Mouse (Mus musculus) limb, embryonic 15.5 days (tissue): Measurements from ENCODE around the gene Rmnd5a. TPM values are rescaled to one million over a fixed set of nuclear protein-coding genes. Genes with fewer than 3 reads are reported as not detected.
"Not testable (repeated sequence)": the region's sequence is repeated elsewhere in the genome, so short reads cannot be mapped to it uniquely, and the experiment has no call there.

Source experiments
- ATAC-seq: fragments of 200-750 bp; cut with Nextera tagmentation; 2 replicates; pipeline ENCODE4 v1.8.0; 2017; ENCODE audit warnings: low read depth, moderate TSS enrichment; ENCODE audit not compliant: insufficient number of reproducible peaks, low FRiP score, low TSS enrichment
- H3K27ac ChIP-seq: fragments of 300-500 bp; sonication (generic); 2 replicates; pipeline ENCODE4 v1.5.1; 2015; ENCODE audit warnings: moderate library complexity, mild to moderate bottlenecking, inconsistent platforms
- H3K27me3 ChIP-seq: fragments of 300-500 bp; sonication (generic); 2 replicates; pipeline ENCODE4 v1.6.1; 2015; ENCODE audit warnings: inconsistent platforms
- H3K36me3 ChIP-seq: fragments of 300-500 bp; sonication (generic); 2 replicates; pipeline ENCODE4 v1.6.1; 2015; ENCODE audit warnings: inconsistent platforms
- H3K4me1 ChIP-seq: fragments of 300-500 bp; sonication (generic); 2 replicates; pipeline ENCODE4 v1.6.1; 2015; ENCODE audit warnings: inconsistent platforms
- H3K4me2 ChIP-seq: fragments of 300-500 bp; sonication (generic); 2 replicates; pipeline ENCODE4 v1.6.1; 2015; ENCODE audit warnings: mild to moderate bottlenecking, inconsistent platforms
- H3K4me3 ChIP-seq: fragments of 300-500 bp; sonication (generic); 2 replicates; pipeline ENCODE4 v1.5.1; 2015; ENCODE audit warnings: mild to moderate bottlenecking, inconsistent platforms
- H3K9ac ChIP-seq: fragments of 300-500 bp; sonication (generic); 2 replicates; pipeline ENCODE4 v1.6.1; 2015; ENCODE audit warnings: inconsistent platforms
- H3K9me3 ChIP-seq: fragments of 300-500 bp; sonication (generic); 2 replicates; pipeline ENCODE4 v1.6.1; 2016; ENCODE audit warnings: inconsistent platforms
- WGBS: fragments of 180-500 bp; shearing (Covaris S2); methylation state at CpG from one replicate; pipeline ENCODE4 v1.1.7; 2015; 5-methylcytosine and 5-hydroxymethylcytosine counted together
- polyA plus RNA-seq: library from polyadenylated mRNA; unstranded; fragments of >200 nt; fragmentation: Nextera tagmentation; extraction: Ambion mirVana; gene quantifications from 2 replicates; pipeline ENCODE4 v1.2.1, GENCODE M21; 2015

Rmnd5a gene
- polyA plus RNA-seq: 9.7 and 13.1 TPM in 2 replicates

DNA sequence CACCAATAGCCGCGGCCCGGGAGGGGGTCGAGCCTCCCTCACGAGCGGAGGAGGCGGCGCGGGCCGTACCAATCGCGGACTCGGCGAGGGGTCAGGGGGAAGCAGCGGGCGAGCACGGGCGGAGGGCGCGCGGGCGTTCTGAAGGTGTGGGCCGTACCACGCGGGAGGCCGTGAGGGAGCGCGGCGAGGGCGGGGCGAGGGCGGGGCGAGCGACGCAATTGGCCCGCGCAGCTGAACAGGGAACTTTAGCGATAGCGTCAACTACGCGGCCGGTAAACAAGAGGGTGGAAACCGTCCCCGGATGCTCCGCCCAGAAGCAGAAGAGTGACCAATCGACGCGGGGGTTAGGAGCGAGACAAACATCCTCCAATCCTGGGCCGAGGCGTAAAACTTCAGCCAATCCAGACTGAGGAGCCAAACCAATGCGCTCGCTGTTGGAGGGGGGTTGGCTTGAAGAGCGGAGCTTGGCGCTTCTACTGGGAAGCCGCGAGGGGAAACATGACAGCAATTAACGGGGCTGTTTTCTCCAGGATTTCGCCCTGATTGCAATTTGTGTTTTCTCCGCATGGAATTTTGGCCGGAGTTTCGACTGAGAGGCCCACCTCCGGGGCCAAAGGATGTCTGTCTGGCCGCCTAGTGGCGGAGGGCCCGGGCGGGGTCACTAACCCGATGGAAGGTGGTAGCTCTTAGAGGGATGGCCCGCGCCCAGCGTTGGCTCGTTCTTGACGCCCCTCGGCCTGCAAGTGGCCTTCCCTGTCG, at the start of gene Rmnd5a:
Gene Rmnd5a (minus strand): TSS at position 146 of the 759 bp plus-strand sequence.
- H3K9me3 ChIP-seq: no peaks in the 10 kb centered on the region
- no peaks in the 10 kb centered on the region for H3K27me3 ChIP-seq
- H3K27ac ChIP-seq: peak within 1 kb of the TSS; percentile 98
- peaks cover 30% of the 10 kb centered on the region for H3K4me1 ChIP-seq
- H3K4me2 ChIP-seq: peak within 1 kb of the TSS; percentile 91
- under 1% methylated on average over 75 of the region's 75 CpGs for WGBS
- peak; percentile 99 for ATAC-seq
- peak within 1 kb of the TSS; percentile 89 for H3K9ac ChIP-seq
- no peaks in the 10 kb centered on the region for H3K36me3 ChIP-seq
- H3K4me3 ChIP-seq: peak within 1 kb of the TSS; percentile 92

DNA sequence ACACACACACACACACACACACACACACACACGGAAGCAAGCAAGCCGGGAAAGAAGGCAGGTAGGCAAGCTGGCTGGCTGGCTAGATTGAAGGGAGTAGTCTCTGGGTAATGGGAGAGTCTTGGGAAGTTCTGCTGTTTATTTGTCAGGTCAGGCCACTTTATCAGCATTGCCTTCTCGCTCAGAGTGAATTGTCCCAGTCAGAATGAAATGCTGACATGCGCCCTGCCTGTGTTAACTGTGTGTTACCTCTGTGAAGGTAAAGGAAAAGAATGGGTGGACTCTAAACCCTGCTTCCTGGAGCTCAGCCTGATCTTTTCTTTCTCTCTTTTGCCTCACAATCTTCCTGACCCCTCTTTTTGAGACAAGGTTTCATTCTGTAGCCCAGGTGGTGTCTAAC, 47.5 kb upstream of the Rmnd5a start:
- Histone ChIP-seq H3K4me3 (no peak overlapping the region), H3K36me3 (no peaks in the 10 kb centered on the region), H3K9ac (no peak overlapping the region), H3K27ac (no peak overlapping the region), H3K4me2 (no peak overlapping the region), H3K9me3 (no peaks in the 10 kb centered on the region), H3K27me3 (no peaks in the 10 kb centered on the region), H3K4me1 (peaks cover 5% of the 10 kb centered on the region; the same call in 1 of the 2 replicates)
- ATAC-seq: no peak
- WGBS: 43% methylated on average over 3 of the region's 4 CpGs

DNA sequence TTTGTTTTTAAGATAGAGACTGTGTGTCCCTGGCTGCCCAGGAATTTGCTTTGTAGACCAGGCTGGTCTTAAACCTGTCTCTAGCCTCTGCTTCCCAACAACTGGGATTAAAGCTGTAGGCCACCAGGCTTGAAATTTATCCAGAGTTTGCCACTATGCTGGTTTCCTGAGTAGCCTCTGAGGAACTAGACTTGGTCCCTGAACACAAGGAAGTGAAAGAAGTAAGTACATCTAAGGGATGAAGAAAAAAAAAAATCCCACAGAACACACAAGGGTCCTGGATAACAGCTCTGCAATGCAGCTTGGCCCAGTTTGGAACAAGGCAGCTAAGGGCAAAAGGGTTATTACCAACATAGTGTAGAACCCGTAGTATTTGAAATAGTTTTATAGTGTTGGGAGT, 46.4 kb upstream of the Rmnd5a start:
- Histone ChIP-seq H3K9me3 (no peaks in the 10 kb centered on the region), H3K9ac (no peak overlapping the region), H3K36me3 (no peaks in the 10 kb centered on the region), H3K27ac (no peak overlapping the region), H3K4me1 (no peaks in the 10 kb centered on the region), H3K4me2 (no peak overlapping the region), H3K4me3 (no peak overlapping the region), H3K27me3 (no peaks in the 10 kb centered on the region)
- no peak for ATAC-seq
- 70% methylated on average over 1 of the region's 1 CpGs for WGBS

DNA sequence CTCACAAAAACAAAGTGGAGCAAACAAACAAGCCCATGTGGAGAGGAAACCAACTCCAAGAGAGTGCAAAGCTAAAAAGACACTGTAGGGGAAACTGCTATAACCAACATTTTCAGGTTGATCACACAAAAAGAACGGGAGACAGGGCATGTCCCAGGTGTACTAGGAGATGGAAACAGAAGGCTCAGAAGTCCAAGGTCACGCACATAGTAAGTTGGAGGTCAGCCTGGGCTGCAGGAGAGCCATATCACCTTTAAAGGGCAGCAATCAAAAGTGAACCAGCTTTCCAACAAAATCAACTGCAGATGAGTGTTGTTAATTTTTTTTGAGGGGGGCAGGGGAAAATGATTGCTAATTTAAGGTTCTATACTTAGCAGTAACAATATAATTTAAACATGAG, 45.8 kb upstream of the Rmnd5a start:
- Histone ChIP-seq H3K4me3 (no peak overlapping the region), H3K4me1 (no peaks in the 10 kb centered on the region), H3K27ac (no peak overlapping the region), H3K9ac (no peak overlapping the region), H3K27me3 (no peaks in the 10 kb centered on the region), H3K4me2 (no peak overlapping the region), H3K9me3 (no peaks in the 10 kb centered on the region), H3K36me3 (no peaks in the 10 kb centered on the region)
- no peak for ATAC-seq
- WGBS: 59% methylated on average over 2 of the region's 2 CpGs

DNA sequence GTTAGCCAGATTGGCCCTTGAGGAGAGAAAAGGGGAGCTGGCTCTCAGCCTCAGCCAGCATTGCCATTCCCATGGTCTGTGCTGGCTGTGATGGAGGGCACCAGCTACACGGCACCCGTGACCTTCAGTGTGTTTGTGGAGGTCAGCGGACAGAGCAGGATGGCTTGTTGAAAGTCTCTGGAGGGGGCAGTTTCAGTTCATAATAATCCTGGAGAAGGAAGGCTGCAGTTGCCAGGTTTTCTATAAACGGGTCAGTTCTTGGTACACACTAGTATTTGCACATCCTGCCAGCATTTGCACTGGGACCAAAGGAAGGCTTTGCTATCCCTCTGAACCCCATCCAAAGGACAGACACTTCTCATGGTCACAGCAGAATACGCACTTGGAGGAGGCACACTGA, 44.8 kb upstream of the Rmnd5a start:
- no peak overlapping the region for H3K4me2 ChIP-seq
- H3K4me1 ChIP-seq: no peaks in the 10 kb centered on the region
- no peak for ATAC-seq
- H3K9ac ChIP-seq: no peak overlapping the region
- no peaks in the 10 kb centered on the region for H3K27me3 ChIP-seq
- H3K9me3 ChIP-seq: no peaks in the 10 kb centered on the region
- H3K36me3 ChIP-seq: no peaks in the 10 kb centered on the region
- H3K4me3 ChIP-seq: no peak overlapping the region
- H3K27ac ChIP-seq: no peak overlapping the region
- WGBS: 80% methylated on average over 5 of the region's 5 CpGs

DNA sequence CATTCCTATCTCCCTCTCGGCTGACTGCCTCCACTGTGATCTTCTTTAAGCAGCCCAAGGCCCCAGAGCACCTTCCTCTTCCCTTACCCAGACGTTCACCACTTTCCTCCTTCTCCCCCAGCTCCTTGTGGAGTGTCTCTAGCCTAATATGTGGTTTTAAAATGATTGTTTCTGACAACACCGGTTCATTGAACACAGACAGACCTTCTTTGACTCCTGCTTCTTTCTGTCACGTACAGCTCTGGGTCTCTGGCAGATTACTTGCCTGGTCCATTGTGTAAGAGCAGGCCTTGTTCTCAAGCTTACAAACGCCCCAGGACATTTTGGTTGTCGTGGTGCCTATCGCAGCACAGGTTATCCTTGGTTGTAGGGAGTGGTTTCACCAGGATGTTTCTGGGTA, 40.7 kb upstream of the Rmnd5a start:
- Histone ChIP-seq H3K4me1 (no peaks in the 10 kb centered on the region), H3K27me3 (no peaks in the 10 kb centered on the region), H3K9ac (no peak overlapping the region), H3K4me3 (no peak overlapping the region), H3K36me3 (no peaks in the 10 kb centered on the region), H3K27ac (no peak overlapping the region), H3K4me2 (no peak overlapping the region), H3K9me3 (no peaks in the 10 kb centered on the region)
- WGBS: 75% methylated on average over 7 of the region's 7 CpGs
- ATAC-seq: no peak

DNA sequence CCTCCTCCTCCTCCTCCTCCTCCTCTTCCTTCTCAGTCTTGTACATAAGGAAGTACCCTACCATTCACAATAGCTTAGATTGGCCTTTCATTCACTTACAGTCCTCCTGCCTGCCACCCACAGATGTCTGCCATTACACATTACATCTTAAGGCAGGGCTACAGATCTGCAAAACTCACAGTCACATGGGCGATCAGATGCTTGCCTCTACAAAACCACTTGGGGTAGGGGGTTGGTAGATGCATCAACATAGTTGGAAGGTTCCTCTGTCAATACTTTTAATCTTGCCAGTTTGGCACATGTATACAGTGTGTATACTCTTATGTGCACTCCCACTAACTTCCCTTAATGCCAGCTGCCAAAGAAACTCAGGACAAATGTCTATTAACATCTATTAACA, 39.7 kb upstream of the Rmnd5a start:
- H3K4me1 ChIP-seq: no peaks in the 10 kb centered on the region
- no peaks in the 10 kb centered on the region for H3K27me3 ChIP-seq
- no peak overlapping the region for H3K9ac ChIP-seq
- ATAC-seq: no peak
- H3K4me2 ChIP-seq: no peak overlapping the region
- 82% methylated on average over 1 of the region's 1 CpGs for WGBS
- H3K9me3 ChIP-seq: no peaks in the 10 kb centered on the region
- H3K27ac ChIP-seq: no peak overlapping the region
- no peak overlapping the region for H3K4me3 ChIP-seq
- H3K36me3 ChIP-seq: no peaks in the 10 kb centered on the region

DNA sequence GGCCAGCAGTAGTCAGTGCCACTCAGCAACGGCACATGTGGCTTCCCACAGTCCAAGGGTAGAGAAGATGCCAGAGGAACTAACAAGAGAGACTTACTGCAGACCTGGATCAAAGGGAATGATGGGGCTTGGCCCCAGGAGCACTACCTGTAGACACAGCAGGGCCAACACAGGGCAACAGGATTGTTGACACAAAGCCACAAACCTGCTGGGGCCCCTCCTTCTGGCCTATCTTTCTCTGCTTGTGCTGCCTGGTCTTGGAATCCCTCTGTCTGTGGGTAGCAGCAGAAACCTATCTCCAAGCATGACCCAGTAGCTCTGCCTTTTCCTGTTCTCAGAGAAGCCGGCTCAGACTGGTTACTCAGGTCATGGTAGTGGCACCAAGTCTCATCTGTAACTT, 39.2 kb upstream of the Rmnd5a start:
- H3K4me1 ChIP-seq, H3K9ac ChIP-seq, H3K36me3 ChIP-seq, H3K4me2 ChIP-seq, H3K27me3 ChIP-seq, H3K9me3 ChIP-seq, ATAC-seq, H3K27ac ChIP-seq, H3K4me3 ChIP-seq: not testable (repeated sequence)
- 89% methylated on average over 2 of the region's 2 CpGs for WGBS

DNA sequence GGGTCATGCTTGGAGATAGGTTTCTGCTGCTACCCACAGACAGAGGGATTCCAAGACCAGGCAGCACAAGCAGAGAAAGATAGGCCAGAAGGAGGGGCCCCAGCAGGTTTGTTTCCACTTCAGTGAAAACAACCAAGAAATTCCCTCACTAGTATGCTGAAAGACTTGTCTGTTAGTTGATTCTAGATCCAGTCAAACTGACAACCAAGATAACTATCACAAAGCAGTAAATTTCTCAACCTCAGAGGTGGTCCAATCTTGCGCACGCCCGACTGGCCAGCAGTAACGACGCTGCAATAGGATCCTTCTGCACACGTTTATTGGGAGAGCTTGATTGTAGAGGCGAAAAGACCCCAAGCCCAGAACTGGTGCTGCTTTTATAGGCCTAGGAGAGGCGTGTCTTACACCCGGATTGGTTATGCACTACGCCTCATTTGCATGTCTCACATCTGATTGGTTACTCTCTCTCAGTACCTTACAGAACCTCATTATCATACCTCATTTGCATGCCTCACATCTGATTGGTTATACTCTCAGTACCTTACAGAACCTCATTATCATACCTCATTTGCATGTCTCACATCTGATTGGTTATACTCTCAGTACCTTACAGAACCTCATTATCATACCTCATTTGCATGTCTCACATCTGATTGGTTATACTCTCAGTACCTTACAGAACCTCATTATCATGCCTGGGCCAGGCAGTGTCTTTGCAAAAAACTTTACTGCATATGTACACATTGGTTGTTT, 38.6 kb upstream of the Rmnd5a start:
- WGBS: 81% methylated on average over 10 of the region's 10 CpGs
- H3K4me1 ChIP-seq, H3K27me3 ChIP-seq, H3K9me3 ChIP-seq, H3K4me2 ChIP-seq, ATAC-seq, H3K36me3 ChIP-seq, H3K4me3 ChIP-seq, H3K9ac ChIP-seq, H3K27ac ChIP-seq: not testable (repeated sequence)

DNA sequence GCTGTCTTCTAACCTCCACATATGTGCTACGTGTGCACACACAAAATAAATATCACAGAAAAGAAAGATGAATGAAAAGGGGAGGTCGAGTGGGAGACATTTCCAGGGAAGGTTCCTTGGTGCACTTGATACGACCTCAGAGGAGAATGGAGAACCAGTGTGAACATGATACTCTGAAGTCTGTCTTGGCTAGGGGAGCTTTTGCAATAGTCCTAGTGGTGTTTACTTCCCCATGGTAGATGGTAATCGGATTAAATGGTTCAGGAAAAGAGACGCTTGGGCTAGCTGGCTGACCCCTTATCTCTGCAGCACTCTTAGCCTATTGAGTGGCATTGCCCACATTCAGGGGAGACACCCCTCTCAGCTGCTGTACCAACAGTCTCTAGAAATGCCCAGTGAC, 36.3 kb upstream of the Rmnd5a start:
- no peak overlapping the region for H3K4me2 ChIP-seq
- no peaks in the 10 kb centered on the region for H3K36me3 ChIP-seq
- H3K27me3 ChIP-seq: no peaks in the 10 kb centered on the region
- no peak overlapping the region for H3K27ac ChIP-seq
- no peak for ATAC-seq
- H3K4me1 ChIP-seq: no peaks in the 10 kb centered on the region
- 73% methylated on average over 5 of the region's 5 CpGs for WGBS
- no peak overlapping the region for H3K9ac ChIP-seq
- no peaks in the 10 kb centered on the region for H3K9me3 ChIP-seq
- H3K4me3 ChIP-seq: no peak overlapping the region

DNA sequence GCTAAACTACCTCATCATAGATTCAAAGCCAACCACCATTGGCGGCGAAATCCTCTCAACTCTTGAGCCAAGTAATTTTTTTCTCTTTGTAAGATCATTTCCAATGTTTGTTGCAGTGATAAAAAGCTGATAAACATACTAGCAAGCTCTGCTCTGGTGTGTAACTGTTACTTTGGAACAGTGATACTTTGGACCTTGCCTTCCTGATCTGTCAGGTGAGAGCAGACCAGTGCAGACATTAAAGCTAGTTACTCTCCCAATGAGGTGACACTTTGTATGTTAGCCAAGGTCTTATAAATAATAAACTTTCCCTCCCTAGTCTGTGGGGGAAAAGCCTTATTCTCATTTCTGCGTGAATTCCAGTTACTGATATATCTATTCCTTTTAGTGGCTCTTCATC, 35.2 kb upstream of the Rmnd5a start:
- no peak for ATAC-seq
- H3K27me3 ChIP-seq: no peaks in the 10 kb centered on the region
- no peaks in the 10 kb centered on the region for H3K36me3 ChIP-seq
- WGBS: 83% methylated on average over 3 of the region's 3 CpGs
- no peak overlapping the region for H3K27ac ChIP-seq
- no peaks in the 10 kb centered on the region for H3K4me1 ChIP-seq
- H3K9ac ChIP-seq: no peak overlapping the region
- H3K4me3 ChIP-seq: no peak overlapping the region
- no peaks in the 10 kb centered on the region for H3K9me3 ChIP-seq
- H3K4me2 ChIP-seq: no peak overlapping the region

DNA sequence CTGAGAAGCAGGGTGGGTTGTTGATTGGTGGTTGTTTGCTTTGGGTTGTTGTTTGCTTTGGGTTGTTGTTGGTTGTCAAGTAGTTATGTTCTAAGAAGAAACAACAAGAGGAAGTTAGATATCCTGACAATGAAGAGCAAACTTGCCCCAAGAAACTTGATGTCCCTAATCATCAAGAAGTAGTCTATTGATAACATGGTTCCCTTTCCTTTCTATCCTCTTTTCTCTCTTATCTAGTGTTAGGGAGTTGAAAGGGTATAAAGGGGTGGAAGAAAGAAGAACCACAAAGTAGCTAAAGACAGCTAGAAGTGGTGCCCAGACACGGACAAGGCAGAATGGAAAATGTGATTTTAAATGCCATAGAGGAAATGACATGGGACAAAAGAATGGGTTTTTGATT, 32.3 kb upstream of the Rmnd5a start:
- Histone ChIP-seq H3K27me3 (no peaks in the 10 kb centered on the region), H3K27ac (no peak overlapping the region), H3K36me3 (no peaks in the 10 kb centered on the region), H3K9ac (no peak overlapping the region), H3K4me1 (no peaks in the 10 kb centered on the region), H3K4me2 (no peak overlapping the region), H3K4me3 (no peak overlapping the region), H3K9me3 (no peaks in the 10 kb centered on the region)
- ATAC-seq: no peak
- 78% methylated on average over 1 of the region's 1 CpGs for WGBS
